Mouse (Mus musculus) embryo, embryonic 10 days (tissue): ENCODE measurements around the gene Gm3317.
"Not testable (repeated sequence)": the region's sequence is repeated elsewhere in the genome, so short reads cannot be mapped to it uniquely, and the experiment has no call there.

Source experiments
- DNase-seq: peaks from one replicate; pipeline ENCODE4 v3.0.0-alpha.2; 2015; ENCODE audit warnings: low spot score

Gm3317 gene

GRCm38 (mm10) chr14:5164235-5164634 is at the start of gene Gm3317:
TSS of gene Gm3317 (plus strand) at chr14:5164535.
- DNase-seq, result not testable (repeated sequence)

- DNase-seq, result not testable (repeated sequence)
These were observed 33.1 kb upstream of the Gm3317 start, which contains the start of gene Gm8279 for GRCm38 (mm10) chr14:5131219-5131618. TSS of gene Gm8279 (plus strand) at chr14:5131519.

GRCm38 (mm10) chr14:5185493-5185892 is 21.2 kb downstream of the Gm3317 start, which contains the start of gene Gm8271:
TSS of gene Gm8271 (plus strand) at chr14:5185793.
- not testable (repeated sequence) for DNase-seq
